Mouse (Mus musculus): ENCODE data around the gene Tmem97.

Tmem97 gene

DNA sequence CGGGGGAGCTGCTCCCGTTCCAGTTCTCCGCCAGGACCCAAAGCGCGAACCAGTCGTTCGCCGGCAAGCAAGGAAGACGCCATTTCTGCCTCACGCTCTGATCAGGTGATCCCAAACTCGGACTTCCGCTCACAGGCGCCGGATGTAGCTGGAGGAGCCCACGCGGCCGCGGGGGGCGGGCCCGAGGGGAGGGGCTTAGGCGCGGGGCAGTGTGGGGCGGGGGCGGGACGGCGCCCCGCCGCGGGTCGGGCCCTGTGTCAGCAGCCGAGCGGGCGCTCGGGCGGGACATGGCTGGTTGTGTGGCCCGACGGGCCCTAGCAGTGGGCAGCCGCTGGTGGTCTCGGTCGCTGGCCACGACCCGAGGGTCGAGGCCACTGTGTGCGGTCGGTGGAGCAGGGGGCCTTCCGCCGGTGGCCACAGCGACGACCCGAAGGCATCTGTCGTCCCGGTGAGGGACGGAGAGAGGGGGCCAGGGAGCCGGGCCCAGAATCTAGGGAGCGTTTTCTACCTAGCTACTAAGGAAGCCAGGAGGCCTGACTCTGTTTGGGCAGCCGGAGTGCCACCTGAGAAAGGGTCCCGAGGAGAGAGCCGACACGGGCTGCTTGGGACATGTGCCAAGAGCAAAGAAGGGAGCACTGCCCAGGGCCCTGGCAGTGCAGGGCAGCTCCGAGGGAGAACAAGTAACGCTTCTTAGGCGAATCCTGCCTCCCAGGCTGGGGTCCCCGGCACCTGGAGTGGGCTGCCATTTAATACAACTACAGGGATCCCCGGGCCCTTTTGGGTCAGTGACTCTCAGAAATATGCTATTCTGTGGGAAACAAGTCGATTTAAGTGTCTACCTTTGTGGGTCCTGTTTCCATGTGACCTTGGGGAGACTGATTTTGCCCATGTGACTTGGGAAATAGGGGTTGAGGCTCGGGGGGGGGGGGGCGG, 38.3 kb downstream of the Tmem97 start, which contains the start of the genes Tmem199 and Poldip2:
Tmem199 (minus strand) TSS at position 148 of the 933 bp plus-strand sequence.
Poldip2 (plus strand) TSS at position 169 of the 933 bp plus-strand sequence.
- DNase-seq: peak; percentile 92

DNA sequence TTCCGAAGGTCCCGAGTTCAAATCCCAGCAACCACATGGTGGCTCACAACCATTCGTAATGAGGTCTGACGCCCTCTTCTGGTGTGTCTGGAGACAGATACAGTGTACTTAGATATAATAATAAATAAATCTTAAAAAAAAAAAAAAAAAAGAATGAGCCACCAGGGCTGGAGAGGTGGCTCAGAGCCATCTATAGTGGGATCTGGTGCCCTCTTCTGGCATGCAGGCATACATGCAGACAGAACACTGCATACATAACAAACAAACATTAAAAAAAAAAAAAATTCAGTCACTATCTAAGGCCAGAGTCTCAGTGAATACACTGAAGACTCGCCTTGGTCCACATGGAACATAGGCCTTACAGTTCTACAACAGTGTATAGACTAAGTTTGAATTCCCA, 41.4 kb downstream of the Tmem97 start:
- DNase-seq: no peak

DNA sequence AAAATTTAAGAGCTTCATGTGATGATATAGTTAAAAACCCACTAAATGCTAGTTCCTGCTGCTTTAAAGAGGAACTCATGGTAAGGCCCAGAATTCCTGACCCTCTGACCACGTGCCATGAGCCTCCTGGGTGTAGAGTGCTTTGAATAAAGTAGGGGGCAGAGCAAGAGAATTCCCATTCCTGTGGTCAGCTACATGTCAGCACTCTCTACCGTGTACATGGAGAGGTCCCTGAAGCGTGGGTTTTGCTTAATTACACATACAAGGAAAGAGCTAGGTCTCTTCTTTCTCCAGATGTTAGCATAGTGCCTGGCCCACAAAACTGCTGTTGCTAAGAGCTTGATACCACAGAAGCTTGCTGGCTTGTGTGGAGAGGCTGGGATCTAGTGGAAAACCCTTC, 45.1 kb downstream of the Tmem97 start:
- no peak for DNase-seq

DNA sequence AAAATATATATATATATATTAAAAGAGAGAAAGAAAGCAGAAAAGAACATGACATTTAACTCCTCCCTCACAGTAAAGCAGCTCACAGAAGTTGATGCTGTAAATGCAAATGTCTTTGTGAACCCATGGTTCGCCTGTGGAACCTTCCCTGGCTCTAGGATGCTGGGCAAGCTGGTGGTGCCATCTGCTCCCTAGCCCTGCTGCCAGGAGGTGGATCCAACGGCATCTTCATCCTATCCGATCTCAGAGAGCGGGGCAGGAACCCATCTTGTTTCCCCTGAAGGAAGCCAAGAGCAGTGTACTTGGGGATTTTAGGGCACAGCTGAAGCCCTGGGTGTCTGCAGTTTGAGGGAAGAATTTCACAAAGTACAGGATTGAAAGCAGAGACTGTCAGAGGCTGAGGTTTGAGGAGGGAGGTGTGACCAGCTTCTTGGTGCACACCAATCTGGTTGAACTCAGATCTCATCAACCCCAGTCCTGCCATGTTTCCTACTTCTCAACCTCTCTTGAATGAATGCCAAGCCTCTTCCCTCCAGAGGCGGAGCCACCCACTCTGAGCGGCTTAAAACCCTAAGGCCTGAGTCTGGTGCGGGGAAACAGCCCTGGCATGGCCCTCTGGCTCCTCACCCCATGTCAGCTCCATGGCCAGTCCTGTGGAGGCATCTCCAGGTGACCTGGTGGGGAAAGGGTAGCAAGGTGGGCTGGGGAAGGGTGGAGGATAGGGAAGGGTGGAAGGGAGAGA, 47.5 kb downstream of the Tmem97 start, which contains the start of gene Sebox:
Sebox (plus strand) TSS at position 539 of the 742 bp plus-strand sequence.
- no peak for DNase-seq

DNA sequence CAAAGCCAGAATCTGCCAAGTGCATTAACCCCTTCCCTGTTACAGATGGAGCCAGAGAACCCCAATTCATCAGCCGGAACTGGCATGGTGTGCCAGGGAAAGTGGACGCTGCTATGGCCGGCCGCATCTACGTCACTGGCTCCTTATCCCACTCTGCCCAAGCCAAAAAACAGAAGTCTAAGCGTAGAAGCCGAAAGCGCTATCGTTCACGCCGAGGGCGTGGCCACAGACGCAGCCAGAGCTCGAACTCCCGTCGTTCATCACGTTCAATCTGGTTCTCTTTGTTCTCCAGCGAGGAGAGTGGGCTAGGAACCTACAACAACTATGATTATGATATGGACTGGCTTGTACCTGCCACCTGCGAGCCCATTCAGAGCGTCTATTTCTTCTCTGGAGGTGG, 49.0 kb downstream of the Tmem97 start:
- DNase-seq: no peak

DNA sequence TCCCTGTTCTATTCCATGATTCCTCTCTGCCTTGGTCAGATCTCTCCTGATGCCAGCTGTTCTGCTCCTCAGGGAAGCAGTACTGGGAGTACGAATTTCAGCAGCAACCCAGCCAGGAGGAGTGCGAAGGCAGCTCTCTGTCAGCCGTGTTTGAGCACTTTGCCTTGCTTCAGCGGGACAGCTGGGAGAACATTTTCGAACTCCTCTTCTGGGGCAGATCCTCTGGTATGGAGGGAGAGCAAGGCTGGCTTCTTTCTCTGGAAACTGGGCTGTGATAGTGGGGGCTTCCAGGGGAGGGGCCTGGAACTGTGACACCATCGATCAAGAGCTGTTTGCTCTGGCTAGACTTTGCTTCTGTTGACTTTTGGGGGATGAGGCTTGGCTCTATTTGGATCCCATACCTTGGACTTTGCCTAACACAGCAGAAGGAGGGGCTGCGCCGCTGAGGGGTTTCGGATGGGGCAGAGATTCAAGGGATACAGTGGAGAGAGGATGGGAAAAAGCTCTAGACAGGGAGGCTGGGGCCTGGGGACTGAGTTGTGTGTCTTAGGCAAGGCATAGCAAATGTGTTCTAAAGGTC, 49.9 kb downstream of the Tmem97 start:
- peak; percentile 35 for DNase-seq

DNA sequence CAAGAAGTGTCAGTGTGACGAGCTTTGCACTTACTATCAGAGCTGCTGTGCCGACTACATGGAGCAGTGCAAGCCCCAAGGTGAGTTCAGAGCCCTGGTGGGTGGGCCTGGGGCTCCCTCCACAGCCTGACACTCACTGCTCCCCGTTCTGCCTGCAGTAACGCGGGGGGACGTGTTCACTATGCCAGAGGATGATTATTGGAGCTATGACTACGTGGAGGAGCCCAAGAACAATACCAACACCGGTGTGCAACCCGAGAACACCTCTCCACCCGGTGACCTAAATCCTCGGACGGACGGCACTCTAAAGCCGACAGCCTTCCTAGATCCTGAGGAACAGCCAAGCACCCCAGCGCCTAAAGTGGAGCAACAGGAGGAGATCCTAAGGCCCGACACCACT, 51.0 kb downstream of the Tmem97 start:
- DNase-seq: no peak

DNA sequence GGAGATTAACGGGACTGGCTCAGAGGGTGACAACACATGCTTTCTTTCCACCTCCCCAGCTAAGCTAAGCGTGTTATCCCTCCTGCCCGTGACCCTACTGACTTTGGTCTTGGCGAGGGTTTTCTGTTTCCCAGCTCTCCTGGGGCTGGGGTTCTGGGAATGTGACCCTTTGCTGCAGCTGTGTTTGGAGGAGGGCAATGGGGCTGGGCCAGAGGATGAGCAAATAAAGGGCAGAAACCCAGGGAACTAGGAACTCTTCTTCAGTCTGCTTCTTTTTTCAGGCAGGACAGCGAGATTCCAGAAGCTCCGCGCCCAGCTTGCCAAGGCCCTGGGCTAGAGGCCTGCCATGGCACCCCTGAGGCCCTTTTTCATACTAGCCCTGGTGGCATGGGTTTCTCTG, 51.6 kb downstream of the Tmem97 start, which contains the start of gene Vtn:
Vtn (plus strand) TSS at position 88 of the 400 bp plus-strand sequence.
- DNase-seq: peak; percentile 38

DNA sequence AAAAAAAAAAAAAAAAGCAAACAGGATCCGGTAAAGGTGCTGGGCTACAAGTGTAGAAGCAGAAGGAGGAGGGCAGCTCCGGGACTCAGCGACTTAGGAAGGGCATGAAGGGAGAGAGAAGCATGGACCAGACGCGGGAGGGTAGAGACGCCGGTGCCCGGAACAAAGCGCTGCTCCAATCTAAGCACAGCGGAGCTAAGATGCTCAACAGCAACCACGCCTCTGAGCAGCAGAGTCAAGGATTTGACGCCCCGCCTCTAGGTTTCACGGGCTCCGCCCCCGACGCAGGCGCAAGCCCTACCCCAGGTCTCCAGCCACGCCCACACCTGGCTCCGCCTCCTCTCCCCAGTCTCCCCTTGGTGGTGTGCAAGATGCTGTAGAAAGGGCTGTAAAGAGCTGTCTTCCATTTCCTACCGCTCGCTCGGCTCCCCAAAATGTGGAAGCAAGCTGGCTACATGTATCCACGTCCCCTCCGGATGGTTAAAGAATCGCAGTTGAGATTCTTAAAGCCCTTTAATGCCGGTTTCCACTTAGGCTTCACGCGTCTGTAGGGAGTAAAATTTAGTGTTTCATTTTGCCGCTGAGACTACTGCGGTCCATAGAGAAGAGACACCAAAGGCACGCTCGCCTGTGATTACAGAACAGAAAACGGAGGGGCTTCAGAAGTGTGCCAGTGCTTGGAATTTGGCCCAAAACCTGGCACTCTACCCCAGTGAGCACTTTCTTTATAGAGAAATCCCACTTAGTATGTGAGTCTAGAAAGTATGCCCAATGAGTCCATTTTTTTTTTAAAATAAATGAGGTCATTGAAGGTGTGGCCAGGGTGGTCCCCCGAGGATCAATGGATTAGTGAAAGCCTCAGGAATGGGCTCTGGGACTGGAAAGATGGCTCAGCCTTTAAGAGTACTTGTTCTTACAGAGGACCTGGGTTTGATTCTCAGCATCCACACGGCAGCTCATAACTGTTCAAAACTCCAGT, 52.7 kb downstream of the Tmem97 start, which contains the start of gene Sarm1:
Sarm1 (minus strand) TSS at position 211 of the 979 bp plus-strand sequence.
- DNase-seq: peak; percentile 95

DNA sequence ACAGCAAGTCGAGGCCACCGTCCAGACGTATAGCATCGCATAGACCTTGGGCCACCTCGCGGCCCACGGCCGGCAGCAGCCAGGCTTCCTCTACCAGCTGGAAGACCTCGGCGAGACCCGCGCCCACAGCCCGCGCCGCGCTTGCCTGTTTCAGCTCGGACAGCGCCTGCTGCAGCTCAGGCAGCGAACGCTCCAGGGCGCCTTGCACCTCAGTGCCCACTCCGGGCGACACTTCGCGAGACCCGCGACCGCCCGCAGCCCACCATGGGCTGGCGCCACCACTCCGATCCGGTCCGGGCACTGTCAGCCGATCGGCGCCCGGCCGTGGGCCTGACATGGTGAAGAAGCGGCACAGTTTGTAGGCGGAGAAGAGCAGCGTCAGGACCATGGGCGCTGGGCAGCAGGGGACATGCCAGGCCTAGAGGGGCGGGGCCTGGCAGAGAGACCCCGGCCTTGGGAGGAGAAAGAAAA, 53.5 kb downstream of the Tmem97 start:
- no peak for DNase-seq

DNA sequence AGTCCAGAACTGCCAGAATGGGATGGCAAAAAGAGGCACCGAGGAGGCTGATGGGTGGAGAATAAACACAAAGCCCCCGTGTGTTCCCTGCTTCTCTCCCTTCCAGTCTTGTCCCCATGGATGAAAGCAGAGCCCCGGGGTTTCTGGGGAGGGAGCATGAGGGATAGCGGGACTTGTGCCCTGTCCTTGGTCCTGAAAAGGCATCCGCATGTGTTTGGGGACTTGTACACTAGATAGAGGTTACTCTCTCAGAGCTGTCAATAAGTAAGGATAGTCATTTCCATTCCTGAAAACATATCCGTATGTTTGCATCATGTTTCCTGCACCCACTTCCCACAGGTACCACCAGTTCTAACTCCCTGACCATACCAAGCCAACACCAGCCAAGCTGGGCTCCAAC, 54.7 kb downstream of the Tmem97 start:
- peak; percentile 52 for DNase-seq

All from liver (tissue).